Mouse (Mus musculus): ENCODE measurements around the gene Fam25c. TPM values are rescaled to one million over a fixed set of nuclear protein-coding genes. Genes with fewer than 3 reads are reported as not detected.
A peak's percentile ranks its signal among the peaks of the same experiment; 100 is the strongest.
"Not testable (repeated sequence)": the region's sequence is repeated elsewhere in the genome, so short reads cannot be mapped to it uniquely, and the experiment has no call there.

The Fam25c gene
- polyA plus RNA-seq, 1 experiment from 2014 or later: not detected

GRCm38 (mm10) chr14:34323576-34324085 is 31.6 kb downstream of the Fam25c start:
- Histone ChIP-seq H3K27me3 (no peaks in the 10 kb centered on the region), H3K4me3 (no peak overlapping the region), H3K27ac (no peak overlapping the region), H3K9ac (no peak overlapping the region), H3K4me1 (replicated peaks) (no peaks in the 10 kb centered on the region), H3K36me3 (peaks cover 45% of the 10 kb centered on the region), H3K9me3 (replicated peaks) (no peaks in the 10 kb centered on the region), H3K4me2 (no peak overlapping the region)
- ATAC-seq (replicated peaks; ENCODE audit: insufficient number of reproducible peaks, insufficient read depth, low FRiP score, low read depth): no peak
- 95% methylated on average over 5 of the region's 5 CpGs for WGBS

GRCm38 (mm10) chr14:34318113-34318512 is 37.1 kb downstream of the Fam25c start:
- Histone ChIP-seq H3K27ac (no peak overlapping the region), H3K9ac (no peak overlapping the region), H3K4me2 (no peak overlapping the region), H3K4me1 (replicated peaks) (peaks cover 4% of the 10 kb centered on the region), H3K36me3 (peaks cover 21% of the 10 kb centered on the region), H3K4me3 (no peak overlapping the region), H3K9me3 (replicated peaks) (no peaks in the 10 kb centered on the region), H3K27me3 (no peaks in the 10 kb centered on the region)
- ATAC-seq (replicated peaks; ENCODE audit: insufficient number of reproducible peaks, insufficient read depth, low FRiP score, low read depth): no peak

GRCm38 (mm10) chr14:34317431-34317830 is 37.8 kb downstream of the Fam25c start:
- H3K9ac ChIP-seq: no peak overlapping the region
- no peak overlapping the region for H3K4me2 ChIP-seq

GRCm38 (mm10) chr14:34316346-34316745 is 38.9 kb downstream of the Fam25c start:
- Histone ChIP-seq H3K9me3 (replicated peaks) (no peaks in the 10 kb centered on the region), H3K4me1 (replicated peaks) (peaks cover 16% of the 10 kb centered on the region), H3K27me3 (no peaks in the 10 kb centered on the region), H3K36me3 (peaks cover 11% of the 10 kb centered on the region), H3K9ac (no peak overlapping the region), H3K4me3 (no peak overlapping the region), H3K4me2 (no peak overlapping the region), H3K27ac (no peak overlapping the region)
- 89% methylated on average over 2 of the region's 2 CpGs for WGBS
- no peak for ATAC-seq (replicated peaks; ENCODE audit: insufficient number of reproducible peaks, insufficient read depth, low FRiP score, low read depth)

More at GRCm38 (mm10) chr14:34317431-34317830, 37.8 kb downstream of the Fam25c start:
- Histone ChIP-seq H3K36me3 (peaks cover 16% of the 10 kb centered on the region), H3K9me3 (replicated peaks) (no peaks in the 10 kb centered on the region), H3K27ac (no peak overlapping the region), H3K27me3 (no peaks in the 10 kb centered on the region), H3K4me3 (no peak overlapping the region), H3K4me1 (replicated peaks) (peaks cover 9% of the 10 kb centered on the region)
- ATAC-seq (replicated peaks; ENCODE audit: insufficient number of reproducible peaks, insufficient read depth, low FRiP score, low read depth): no peak
- WGBS: 85% methylated on average over 3 of the region's 3 CpGs

- Histone ChIP-seq H3K4me1 (replicated peaks) (peaks cover 18% of the 10 kb centered on the region), H3K4me2 (no peak overlapping the region), H3K4me3 (no peak overlapping the region), H3K27me3 (no peaks in the 10 kb centered on the region), H3K27ac (no peak overlapping the region), H3K9me3 (replicated peaks) (no peaks in the 10 kb centered on the region), H3K36me3 (peaks cover 3% of the 10 kb centered on the region), H3K9ac (no peak overlapping the region)
- ATAC-seq (replicated peaks; ENCODE audit: insufficient number of reproducible peaks, insufficient read depth, low FRiP score, low read depth): no peak
- WGBS: 87% methylated on average over 3 of the region's 3 CpGs
These were observed 40.4 kb downstream of the Fam25c start for GRCm38 (mm10) chr14:34314796-34315195.

GRCm38 (mm10) chr14:34314383-34314782 is 40.9 kb downstream of the Fam25c start:
- not testable (repeated sequence) for H3K4me2 ChIP-seq; H3K4me3 ChIP-seq; H3K27ac ChIP-seq; H3K27me3 ChIP-seq; H3K9ac ChIP-seq; H3K36me3 ChIP-seq; ATAC-seq (replicated peaks; ENCODE audit: insufficient number of reproducible peaks, insufficient read depth, low FRiP score, low read depth); H3K9me3 ChIP-seq (replicated peaks)
- 85% methylated on average over 8 of the region's 8 CpGs for WGBS
- H3K4me1 ChIP-seq (replicated peaks): peaks cover 19% of the 10 kb centered on the region

- Histone ChIP-seq H3K36me3 (no peaks in the 10 kb centered on the region), H3K4me1 (replicated peaks) (peaks cover 19% of the 10 kb centered on the region), H3K27me3 (no peaks in the 10 kb centered on the region), H3K27ac (no peak overlapping the region), H3K9ac (no peak overlapping the region), H3K4me3 (no peak overlapping the region), H3K4me2 (0 out of 2 replicates have a peak overlapping the region, but pooled peaks have one; percentile 86), H3K9me3 (replicated peaks) (no peaks in the 10 kb centered on the region)
- WGBS: 53% methylated on average over 3 of the region's 3 CpGs
- ATAC-seq (replicated peaks; ENCODE audit: insufficient number of reproducible peaks, insufficient read depth, low FRiP score, low read depth): no peak
These were observed 41.6 kb downstream of the Fam25c start for GRCm38 (mm10) chr14:34313612-34314011.

GRCm38 (mm10) chr14:34312339-34313048 is 42.7 kb downstream of the Fam25c start:
- Histone ChIP-seq H3K9ac (peak overlapping the region; percentile 25; the same call in 1 of the 2 replicates), H3K36me3 (no peaks in the 10 kb centered on the region), H3K27me3 (no peaks in the 10 kb centered on the region), H3K9me3 (replicated peaks) (no peaks in the 10 kb centered on the region), H3K4me3 (peak overlapping the region; percentile 95), H3K4me2 (peak overlapping the region; percentile 86), H3K4me1 (replicated peaks) (peaks cover 19% of the 10 kb centered on the region), H3K27ac (no peak overlapping the region)
- ATAC-seq (replicated peaks; ENCODE audit: insufficient number of reproducible peaks, insufficient read depth, low FRiP score, low read depth): no peak
- 22% methylated on average over 6 of the region's 6 CpGs for WGBS

GRCm38 (mm10) chr14:34311691-34312090 is 43.5 kb downstream of the Fam25c start:
- no peaks in the 10 kb centered on the region for H3K36me3 ChIP-seq
- H3K9me3 ChIP-seq (replicated peaks): no peaks in the 10 kb centered on the region
- peak overlapping the region; percentile 95 for H3K4me3 ChIP-seq
- no peak for ATAC-seq (replicated peaks; ENCODE audit: insufficient number of reproducible peaks, insufficient read depth, low FRiP score, low read depth)
- H3K4me2 ChIP-seq: peak overlapping the region; percentile 86
- peak overlapping the region; percentile 95 for H3K9ac ChIP-seq
- peaks cover 19% of the 10 kb centered on the region for H3K4me1 ChIP-seq (replicated peaks)
- WGBS: 3% methylated on average over 4 of the region's 4 CpGs
- H3K27me3 ChIP-seq: no peaks in the 10 kb centered on the region
- H3K27ac ChIP-seq: peak overlapping the region; percentile 96

GRCm38 (mm10) chr14:34311021-34311631 is 44.1 kb downstream of the Fam25c start:
- Histone ChIP-seq H3K36me3 (no peaks in the 10 kb centered on the region), H3K9ac (peak overlapping the region; percentile 95), H3K4me3 (peak overlapping the region; percentile 95), H3K4me1 (replicated peaks) (peaks cover 19% of the 10 kb centered on the region), H3K9me3 (replicated peaks) (no peaks in the 10 kb centered on the region), H3K4me2 (peak overlapping the region; percentile 86), H3K27me3 (no peaks in the 10 kb centered on the region), H3K27ac (peak overlapping the region; percentile 96)
- ATAC-seq (replicated peaks; ENCODE audit: insufficient number of reproducible peaks, insufficient read depth, low FRiP score, low read depth): peak; percentile 7
- WGBS: under 1% methylated on average over 47 of the region's 47 CpGs

GRCm38 (mm10) chr14:34310234-34310965 is 44.8 kb downstream of the Fam25c start, which contains the start of the genes Shld2 and Glud1:
Gene Shld2 (minus strand): TSS chr14:34310493.
Gene Glud1 (plus strand): TSS chr14:34310727.
- no peaks in the 10 kb centered on the region for H3K27me3 ChIP-seq
- no peaks in the 10 kb centered on the region for H3K36me3 ChIP-seq
- H3K4me3 ChIP-seq: peak within 1 kb of the TSS; percentile 95
- peak; percentile 96 for ATAC-seq (replicated peaks; ENCODE audit: insufficient number of reproducible peaks, insufficient read depth, low FRiP score, low read depth)
- peak within 1 kb of the TSS; percentile 86 for H3K4me2 ChIP-seq
- H3K4me1 ChIP-seq (replicated peaks): peaks cover 19% of the 10 kb centered on the region
- under 1% methylated on average over 82 of the region's 100 CpGs for WGBS
- peak within 1 kb of the TSS; percentile 95 for H3K9ac ChIP-seq
- H3K9me3 ChIP-seq (replicated peaks): no peaks in the 10 kb centered on the region
- H3K27ac ChIP-seq: peak within 1 kb of the TSS; percentile 96
